Mouse (Mus musculus) layer of hippocampus, adult 11-12 months (tissue): ENCODE data around the gene Slc44a3.

Source experiments
- DNase-seq: peaks from one replicate; pipeline ENCODE4 v3.0.0; 2022; ENCODE audit warnings: low spot score

Gene Slc44a3

DNA sequence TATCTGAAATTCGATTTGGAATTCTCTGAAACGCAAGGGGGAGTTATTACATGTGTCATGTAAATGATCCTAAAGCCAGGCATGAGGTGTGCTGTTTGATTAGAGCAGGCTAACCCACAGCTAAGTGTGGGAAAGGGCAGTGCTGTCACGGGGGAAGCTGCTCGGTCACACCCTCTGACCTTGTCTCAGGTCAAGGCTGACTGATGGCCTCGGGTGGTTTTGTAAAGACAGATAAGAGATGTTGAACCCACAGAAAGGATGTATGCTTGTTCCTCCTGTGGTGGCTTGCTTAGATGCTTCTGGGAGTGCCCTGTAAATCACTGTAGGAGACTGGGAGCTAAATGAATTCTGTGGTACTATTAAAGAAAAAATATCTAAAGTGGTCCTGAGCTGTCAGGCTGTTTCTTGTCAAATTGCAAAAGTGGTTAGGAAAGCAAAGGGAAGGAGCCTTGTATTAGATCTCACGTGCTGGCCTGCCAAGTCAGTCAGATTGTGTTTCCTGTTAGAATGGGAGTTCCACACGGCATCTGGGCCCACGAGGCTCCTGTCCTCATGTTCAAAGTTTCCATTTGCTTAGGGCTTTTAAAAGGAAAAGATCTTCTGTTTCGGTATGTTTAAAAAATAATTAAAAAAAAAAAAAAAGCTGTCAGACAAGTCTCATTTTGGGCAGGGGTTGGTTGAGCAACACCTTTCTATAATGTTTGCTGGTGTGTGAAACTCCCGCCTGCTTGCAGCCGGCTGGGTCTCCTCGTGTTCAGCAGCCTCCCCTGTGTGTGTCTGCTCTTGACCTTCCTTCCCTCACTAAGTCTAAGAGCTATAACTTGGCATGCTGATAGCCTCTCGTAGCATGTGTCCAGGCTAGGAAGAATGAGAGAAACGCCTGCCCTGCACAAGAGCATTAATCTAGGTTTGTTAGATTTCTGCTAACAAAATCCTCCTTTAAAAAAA is 73.4 kb downstream of the Slc44a3 start:
- no peak for DNase-seq

DNA sequence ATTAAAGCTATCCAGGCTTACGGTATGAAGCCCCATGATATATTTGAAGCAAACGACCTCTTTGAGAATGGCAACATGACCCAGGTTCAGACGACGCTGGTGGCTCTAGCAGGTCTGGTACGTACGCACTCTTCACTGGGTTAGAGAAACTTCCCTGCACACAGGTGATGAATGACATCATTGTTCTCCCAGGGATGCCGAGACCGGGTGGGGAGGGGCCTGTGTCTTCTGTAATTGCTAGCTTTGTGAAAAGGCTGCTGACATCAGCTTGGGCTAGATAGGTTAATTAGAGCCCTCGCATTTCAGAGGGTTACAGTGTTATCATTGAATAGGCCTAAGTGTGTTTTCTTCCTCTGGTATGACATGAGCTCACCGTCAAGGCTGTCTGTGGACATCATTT is 80.8 kb downstream of the Slc44a3 start:
- DNase-seq = no peak

GRCm38 (mm10) chr3:121449527-121449926 is 82.7 kb downstream of the Slc44a3 start:
- no peak for DNase-seq

DNA sequence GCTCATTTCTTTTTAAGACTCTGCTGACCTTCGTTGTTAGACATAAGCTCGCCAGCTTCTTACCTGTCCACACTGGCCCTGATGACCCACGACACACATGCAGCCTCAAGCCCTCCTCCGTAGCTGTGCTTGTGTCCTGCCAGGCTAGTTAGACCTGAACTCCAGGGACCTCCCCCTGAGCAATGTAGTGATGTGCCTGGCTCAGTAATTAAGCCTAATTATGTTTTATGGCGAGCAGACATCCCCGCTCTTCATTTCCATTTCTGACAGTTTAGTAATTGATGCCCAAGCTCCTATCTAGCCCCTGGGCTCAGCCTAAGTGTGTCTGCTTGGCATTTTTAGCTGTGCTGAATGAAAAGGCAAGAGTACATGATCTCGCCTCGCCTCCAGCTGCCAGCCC is 83.6 kb downstream of the Slc44a3 start:
- no peak for DNase-seq

- DNase-seq = no peak
Observed at GRCm38 (mm10) chr3:121448029-121448468, 84.2 kb downstream of the Slc44a3 start.

GRCm38 (mm10) chr3:121446454-121446853 is 85.8 kb downstream of the Slc44a3 start:
- no peak for DNase-seq

GRCm38 (mm10) chr3:121444414-121444813 is 87.8 kb downstream of the Slc44a3 start:
- no peak for DNase-seq

DNA sequence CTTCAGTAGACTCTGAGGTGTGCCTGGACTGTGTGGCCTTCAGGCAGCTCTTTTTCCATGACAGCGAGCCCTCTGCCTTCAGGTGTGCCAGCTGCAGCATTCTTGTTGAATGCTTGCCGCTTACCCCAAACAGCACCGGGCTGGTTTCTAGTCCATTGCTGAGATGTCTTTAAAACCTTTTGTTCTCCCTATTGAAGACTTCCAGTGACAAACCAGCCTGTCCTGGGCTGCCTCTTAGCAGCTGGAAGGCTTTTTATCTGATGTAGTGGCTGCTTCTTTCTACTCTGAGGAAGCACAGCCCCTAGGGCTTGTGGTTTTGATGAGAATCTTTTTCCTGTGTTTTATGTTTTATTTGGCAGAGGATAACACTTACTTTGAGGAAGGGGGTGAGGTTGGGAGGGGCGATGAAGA is 88.3 kb downstream of the Slc44a3 start:
- no peak for DNase-seq

DNA sequence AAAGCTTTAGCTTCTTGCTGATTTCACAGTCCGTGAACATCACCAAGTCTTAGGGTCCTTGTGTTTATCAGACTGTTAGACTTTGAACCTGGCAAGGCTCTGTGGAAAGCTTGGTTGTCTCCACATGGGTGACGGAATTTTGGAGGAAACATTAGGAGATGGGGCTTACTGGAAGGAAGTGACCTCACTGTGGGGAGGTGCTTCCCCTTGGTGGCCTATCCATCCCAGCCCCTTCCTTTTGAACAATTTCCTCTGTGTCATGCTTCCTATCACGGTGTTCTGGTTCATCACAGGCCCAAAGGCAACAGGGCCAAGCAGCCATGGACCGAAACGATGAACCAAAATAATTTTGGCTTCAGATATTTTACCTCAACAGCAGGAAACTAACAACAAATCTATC is 89.9 kb downstream of the Slc44a3 start:
- DNase-seq = no peak

DNA sequence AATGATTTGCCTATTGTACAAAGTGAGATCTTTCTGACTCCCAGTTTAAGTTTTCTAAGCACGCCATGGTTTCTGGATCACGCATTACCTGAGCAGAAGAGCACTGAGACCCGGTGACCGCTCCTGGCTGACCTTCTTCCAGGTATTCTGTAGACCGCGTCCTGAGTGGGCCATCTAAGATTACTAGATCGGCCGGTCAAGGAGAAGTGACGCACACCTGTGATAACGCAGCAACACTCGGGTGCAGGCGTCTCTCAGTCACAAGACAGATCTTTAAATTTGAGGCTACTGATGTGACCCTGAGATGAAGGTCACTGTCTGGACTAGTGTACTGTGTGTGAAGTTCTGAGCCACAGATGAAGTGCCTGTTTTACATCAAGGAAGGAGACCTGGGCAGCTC is 90.7 kb downstream of the Slc44a3 start:
- DNase-seq = no peak

GRCm38 (mm10) chr3:121439623-121440161 is 92.5 kb downstream of the Slc44a3 start:
- DNase-seq = no peak

GRCm38 (mm10) chr3:121437996-121438395 is 94.2 kb downstream of the Slc44a3 start:
- DNase-seq = no peak

DNA sequence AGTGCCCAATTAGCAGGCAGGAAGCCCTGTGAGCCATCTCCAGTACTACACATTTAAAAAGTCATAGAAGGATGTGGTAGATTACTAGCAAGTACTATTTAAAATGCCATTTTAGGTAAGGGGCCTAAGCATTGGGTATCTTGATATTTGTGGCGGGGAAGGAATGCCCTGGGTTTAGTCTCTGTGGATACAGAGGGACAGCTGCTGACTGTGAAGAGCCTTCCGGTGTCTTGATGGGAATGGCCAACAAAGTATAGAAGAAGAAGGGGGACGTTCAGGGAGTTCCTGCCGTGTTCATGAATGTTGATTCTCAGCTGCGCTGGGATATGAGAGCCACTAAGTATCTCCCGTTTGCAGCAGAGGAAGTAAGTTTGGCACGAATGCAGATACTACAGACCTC is 95.1 kb downstream of the Slc44a3 start:
- DNase-seq = no peak

DNA sequence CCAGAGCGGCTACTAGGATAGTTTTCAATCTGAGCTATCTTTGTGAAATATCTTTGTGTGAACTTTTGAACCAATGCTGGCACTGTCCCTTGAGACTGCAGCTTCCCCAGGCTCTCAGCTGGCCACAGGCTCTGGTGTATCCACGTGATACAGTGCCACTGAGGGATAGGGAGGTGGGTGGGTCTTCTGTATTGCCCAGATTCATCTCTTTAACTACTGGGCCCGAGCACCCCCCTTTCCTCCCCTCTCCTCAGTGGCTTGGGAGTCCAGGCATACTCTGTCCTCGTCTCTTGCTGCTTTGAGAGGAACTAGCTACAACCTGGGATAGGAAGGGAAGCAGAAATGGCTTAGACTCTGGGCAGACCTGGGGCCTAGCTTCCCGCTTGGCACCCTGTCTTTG is 96.9 kb downstream of the Slc44a3 start:
- no peak for DNase-seq

- no peak for DNase-seq
Observed at GRCm38 (mm10) chr3:121433968-121434533, 98.2 kb downstream of the Slc44a3 start.

DNA sequence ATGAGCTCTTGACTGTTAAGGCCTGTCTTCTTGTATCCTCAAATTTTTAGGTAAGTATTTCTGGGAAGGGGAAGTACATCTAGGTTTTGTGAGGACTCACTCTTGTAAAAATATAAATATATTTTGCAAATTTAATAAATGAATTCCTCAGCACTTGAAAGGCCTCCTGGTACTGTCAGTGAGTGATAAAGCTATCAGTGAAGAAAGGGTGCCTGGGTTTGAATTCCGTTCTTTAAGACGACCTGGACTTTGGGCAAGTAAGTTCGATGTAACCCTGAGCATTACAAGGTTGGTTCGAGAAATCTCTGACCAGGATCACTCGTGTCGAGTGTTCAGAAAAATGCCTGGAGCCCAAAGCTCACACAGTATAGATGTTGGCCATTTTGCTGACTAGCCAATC is 98.8 kb downstream of the Slc44a3 start:
- DNase-seq = no peak

GRCm38 (mm10) chr3:121430289-121430936 is 101.8 kb downstream of the Slc44a3 start:
- DNase-seq = no peak

DNA sequence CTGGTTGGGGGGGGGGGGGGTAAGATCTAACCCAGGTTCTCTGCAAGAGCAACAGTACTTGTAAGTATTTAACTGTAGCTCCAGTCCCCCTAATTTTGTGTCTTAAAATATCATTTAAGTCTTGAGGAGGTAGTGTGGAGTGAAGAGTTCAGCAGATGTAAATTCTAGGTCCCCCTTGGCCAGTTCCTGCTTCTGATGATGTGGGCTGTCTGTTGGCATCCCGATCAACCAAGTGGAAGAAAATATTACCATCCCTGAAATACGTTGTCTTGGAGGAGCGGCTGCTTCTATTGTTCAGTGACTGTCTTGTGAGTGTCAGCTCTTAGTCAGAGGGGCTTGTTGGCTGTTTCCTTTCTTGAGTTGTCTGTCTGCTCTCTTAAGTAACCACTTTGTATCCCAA is 102.7 kb downstream of the Slc44a3 start:
- no peak for DNase-seq

DNA sequence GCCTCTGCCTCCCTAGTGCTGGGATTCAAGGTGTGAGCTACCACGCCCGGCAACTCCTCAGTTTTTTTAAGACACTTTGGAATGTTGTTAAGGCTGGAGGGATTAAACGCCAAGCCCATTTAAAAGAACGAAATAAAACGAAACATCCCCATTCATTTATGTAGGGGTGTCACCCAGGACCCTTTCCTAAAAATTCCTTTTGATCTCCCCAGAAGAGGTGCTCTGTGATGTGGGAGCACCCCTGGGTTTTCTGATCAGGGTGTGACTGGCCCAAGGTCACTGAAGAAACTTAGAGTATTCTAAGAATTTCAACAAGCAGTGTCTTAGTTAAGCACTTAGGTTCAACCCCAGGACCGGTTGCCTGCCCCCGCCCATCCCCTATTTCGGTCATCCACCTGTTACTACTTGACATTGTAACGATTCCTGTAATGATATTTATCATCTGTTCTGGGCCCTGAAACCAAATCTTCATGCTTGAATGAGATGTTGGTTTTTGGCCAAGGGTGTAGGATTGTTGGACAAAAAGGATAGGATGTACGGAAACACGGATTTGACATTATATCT is 103.4 kb downstream of the Slc44a3 start:
- no peak for DNase-seq

DNA sequence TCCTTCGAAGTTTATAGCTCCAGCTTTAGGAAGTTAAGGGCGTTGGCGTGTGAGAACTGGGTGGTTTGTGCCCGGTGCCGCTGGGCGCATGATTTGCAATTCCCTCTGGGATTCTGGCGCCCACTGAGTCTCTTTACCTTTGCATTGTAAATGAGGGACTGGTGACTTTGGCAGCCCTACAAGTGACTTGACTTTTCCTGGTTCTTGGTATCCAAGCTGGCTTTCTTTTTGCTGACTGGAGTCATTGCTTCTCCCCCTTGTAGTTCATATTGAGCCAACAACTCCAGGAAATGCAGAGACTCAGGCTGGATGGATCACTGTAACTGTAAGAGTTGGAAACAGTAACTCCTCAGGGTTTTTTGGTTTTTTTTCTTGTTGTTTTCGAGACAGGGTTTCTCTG is 104.0 kb downstream of the Slc44a3 start:
- no peak for DNase-seq

DNA sequence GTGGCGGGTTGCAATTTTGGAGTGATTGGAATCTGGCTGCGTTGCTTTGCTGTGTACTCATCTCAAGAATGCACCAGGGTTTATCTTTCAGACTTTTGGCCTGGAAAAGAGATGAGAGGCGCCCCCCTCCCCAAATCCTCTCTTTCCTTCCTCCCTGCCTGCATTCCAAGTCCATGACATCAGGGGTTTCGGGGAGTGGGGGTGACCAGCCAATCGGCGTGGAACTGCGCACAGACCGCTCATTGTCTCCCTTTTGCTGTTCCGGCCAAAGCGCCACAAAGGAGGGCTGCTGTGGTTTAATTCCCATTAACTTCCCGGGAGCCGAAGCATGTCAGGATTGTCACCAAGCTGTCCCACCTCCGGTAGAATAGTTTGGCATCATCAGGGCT is 104.7 kb downstream of the Slc44a3 start:
- DNase-seq = peak; percentile 61
